Mouse (Mus musculus) intestine, embryonic 14.5 days (tissue): Measurements from ENCODE around the gene Gdpd1. TPM values are rescaled to one million over a fixed set of nuclear protein-coding genes. Genes with fewer than 3 reads are reported as not detected.
A peak's percentile ranks its signal among the peaks of the same experiment; 100 is the strongest.

Source experiments
- ATAC-seq: fragments of 200-750 bp; cut with Nextera tagmentation; replicated peaks from 2 replicates; pipeline ENCODE4 v1.8.0; 2017; ENCODE audit warnings: low read depth, moderate number of reproducible peaks, moderate TSS enrichment, moderate library complexity; ENCODE audit not compliant: low FRiP score, low TSS enrichment
- DNase-seq: peaks from one replicate; pipeline ENCODE4 v3.0.0-alpha.2; 2018; ENCODE audit warnings: low spot score
- H3K27ac ChIP-seq: fragments of 300-500 bp; sonication (generic); 2 replicates; pipeline ENCODE4 v1.5.1; 2014; ENCODE audit warnings: low read depth, mild to moderate bottlenecking, control low read depth
- H3K27me3 ChIP-seq: fragments of 300-500 bp; sonication (generic); replicated peaks from 2 replicates; pipeline ENCODE4 v1.6.1; 2014; ENCODE audit warnings: low read length, control low read depth; ENCODE audit not compliant: control insufficient read depth, insufficient read depth
- H3K36me3 ChIP-seq: fragments of 300-500 bp; sonication (generic); 2 replicates; pipeline ENCODE4 v1.6.1; 2014; ENCODE audit warnings: low read length, control low read depth; ENCODE audit not compliant: control insufficient read depth, insufficient read depth
- H3K4me1 ChIP-seq: fragments of 300-500 bp; sonication (generic); replicated peaks from 2 replicates; pipeline ENCODE4 v1.6.1; 2014; ENCODE audit warnings: low read length, control low read depth, mixed read lengths; ENCODE audit not compliant: control insufficient read depth, insufficient read depth
- H3K4me2 ChIP-seq: fragments of 300-500 bp; sonication (generic); 2 replicates; pipeline ENCODE4 v1.6.1; 2014; ENCODE audit warnings: low read length
- H3K4me3 ChIP-seq: fragments of 300-500 bp; sonication (generic); 2 replicates; pipeline ENCODE4 v1.5.1; 2014; ENCODE audit warnings: low read depth, low read length, control low read depth, mixed read lengths
- H3K9ac ChIP-seq: fragments of 300-500 bp; sonication (generic); 2 replicates; pipeline ENCODE4 v1.6.1; 2014; ENCODE audit warnings: mild to moderate bottlenecking, low read length
- H3K9me3 ChIP-seq: fragments of 300-500 bp; sonication (generic); 2 replicates; pipeline ENCODE4 v1.6.1; 2016; ENCODE audit warnings: low read length, control low read depth; ENCODE audit not compliant: control insufficient read depth
- whole genome bisulfite sequencing: fragments of 180-500 bp; shearing (Covaris S2); extraction: QIAGEN DNeasy Blood & Tissue Kit; methylation state at CpG from one replicate; pipeline ENCODE4 v1.1.7; 2014; 5-methylcytosine and 5-hydroxymethylcytosine counted together
- polyA plus RNA-seq: library from polyadenylated mRNA; unstranded; fragments of >200 nt; fragmentation: Nextera tagmentation; extraction: Ambion mirVana; gene quantifications from 2 replicates; pipeline ENCODE4 v1.2.1, GENCODE M21; 2014

Gene Gdpd1
- polyA plus RNA-seq, result 21.7 and 23.0 TPM in 2 replicates

DNA sequence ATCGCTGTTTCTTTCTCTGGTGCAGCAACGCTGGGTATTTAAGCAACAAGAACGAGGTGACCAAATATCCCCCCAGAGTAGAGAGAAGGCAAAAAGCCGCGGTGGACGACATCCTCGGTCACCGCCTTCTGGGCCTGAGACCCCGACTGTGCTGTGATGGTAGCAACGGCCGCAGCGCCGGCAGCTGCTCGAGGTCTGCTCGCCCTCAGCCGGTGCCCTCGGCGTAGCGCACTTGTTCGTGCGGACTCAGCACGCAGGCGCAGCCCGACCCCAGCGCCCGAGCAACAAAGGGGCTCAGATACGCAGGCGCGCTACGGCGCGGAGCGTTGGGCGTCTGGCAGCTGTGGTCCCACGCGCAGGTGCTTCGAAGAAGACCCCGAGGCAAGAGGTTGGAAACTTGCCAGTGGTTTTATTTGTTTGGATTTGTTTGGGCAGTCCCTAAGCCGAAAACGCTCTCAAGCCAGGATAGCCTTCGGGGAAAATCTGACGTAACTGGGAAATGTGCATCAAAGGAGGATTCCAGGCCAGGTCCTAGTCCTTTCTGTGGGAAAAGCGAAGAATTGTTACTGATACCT is at the start of gene Gdpd1:
TSS of gene Gdpd1 (minus strand) at position 197 of the 575 bp plus-strand sequence.
- peak within 1 kb of the TSS; percentile 53 for H3K9ac ChIP-seq
- no peaks in the 10 kb centered on the region for H3K9me3 ChIP-seq
- WGBS, result under 1% methylated on average over 43 of the region's 43 CpGs
- ATAC-seq (peak; percentile 91), DNase-seq (peak; percentile 86)
- H3K36me3 ChIP-seq, result peaks cover 21% of the 10 kb centered on the region
- H3K4me2 ChIP-seq, result peak within 1 kb of the TSS; percentile 98
- H3K27ac ChIP-seq, result peak within 1 kb of the TSS; percentile 78
- H3K4me3 ChIP-seq, result peak within 1 kb of the TSS; percentile 62
- peaks cover 3% of the 10 kb centered on the region; the same call in 1 of the 2 replicates for H3K4me1 ChIP-seq
- H3K27me3 ChIP-seq, result no peaks in the 10 kb centered on the region

DNA sequence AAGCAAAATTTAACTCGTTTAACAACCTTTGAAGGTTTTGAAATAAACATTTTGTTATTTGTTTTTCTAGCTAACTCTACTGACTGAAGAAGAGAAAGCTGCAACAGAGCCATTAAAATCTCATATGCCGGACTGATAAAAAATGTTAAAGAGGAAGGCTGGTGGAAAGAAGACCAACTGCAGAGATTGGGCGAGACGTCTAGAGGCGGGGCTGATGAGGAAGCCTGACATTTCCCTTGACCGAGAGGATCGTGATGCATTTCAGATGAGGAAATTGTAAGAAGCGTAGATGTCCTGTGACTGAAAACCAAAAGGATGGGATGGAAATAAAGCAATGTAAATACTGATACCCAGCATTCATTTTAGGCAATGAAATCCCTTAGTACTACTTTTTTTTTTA is 48.0 kb upstream of the Gdpd1 start:
- WGBS, result 84% methylated on average over 8 of the region's 8 CpGs
- Histone ChIP-seq H3K27me3 (no peaks in the 10 kb centered on the region), H3K9me3 (no peaks in the 10 kb centered on the region), H3K4me2 (no peak overlapping the region), H3K4me1 (0 out of 2 replicates have a peak, but pooled peaks cover 3% of the 10 kb centered on the region), H3K36me3 (peaks cover 72% of the 10 kb centered on the region), H3K27ac (no peak overlapping the region), H3K4me3 (no peak overlapping the region), H3K9ac (no peak overlapping the region)
- DNase-seq (no peak), ATAC-seq (no peak)

GRCm38 (mm10) chr11:87110172-87110909 is 36.5 kb upstream of the Gdpd1 start:
- no peak for DNase-seq
- ATAC-seq, result no peak
- Histone ChIP-seq H3K9me3 (no peaks in the 10 kb centered on the region), H3K36me3 (peaks cover 53% of the 10 kb centered on the region), H3K4me2 (peak overlapping the region; percentile 83), H3K9ac (peak overlapping the region; percentile 98), H3K4me3 (peak overlapping the region; percentile 99), H3K27me3 (no peaks in the 10 kb centered on the region), H3K4me1 (peaks cover 9% of the 10 kb centered on the region), H3K27ac (peak overlapping the region; percentile 97)
- WGBS, result 5% methylated on average over 9 of the region's 9 CpGs

GRCm38 (mm10) chr11:87109519-87110171 is 35.8 kb upstream of the Gdpd1 start:
- Histone ChIP-seq H3K9ac (peak overlapping the region; percentile 98), H3K9me3 (no peaks in the 10 kb centered on the region), H3K4me1 (peaks cover 9% of the 10 kb centered on the region), H3K27me3 (no peaks in the 10 kb centered on the region), H3K4me3 (peak overlapping the region; percentile 99), H3K27ac (peak overlapping the region; percentile 97), H3K4me2 (peak overlapping the region; percentile 83), H3K36me3 (peaks cover 53% of the 10 kb centered on the region)
- DNase-seq, result no peak
- under 1% methylated on average over 42 of the region's 42 CpGs for WGBS
- no peak for ATAC-seq

GRCm38 (mm10) chr11:87108755-87109518 is 35.1 kb upstream of the Gdpd1 start, which contains the start of gene Ska2:
Gene Ska2 (plus strand): TSS chr11:87109234.
- H3K27me3 ChIP-seq, result no peaks in the 10 kb centered on the region
- H3K4me3 ChIP-seq, result peak within 1 kb of the TSS; percentile 99
- peak within 1 kb of the TSS; percentile 83 for H3K4me2 ChIP-seq
- peak within 1 kb of the TSS; percentile 97 for H3K27ac ChIP-seq
- DNase-seq, result peak; percentile 98
- H3K4me1 ChIP-seq, result peaks cover 9% of the 10 kb centered on the region
- peaks cover 53% of the 10 kb centered on the region for H3K36me3 ChIP-seq
- H3K9me3 ChIP-seq, result no peaks in the 10 kb centered on the region
- peak within 1 kb of the TSS; percentile 98 for H3K9ac ChIP-seq
- under 1% methylated on average over 38 of the region's 40 CpGs for WGBS
- ATAC-seq, result peak; percentile 99

GRCm38 (mm10) chr11:87108409-87108754 is 34.5 kb upstream of the Gdpd1 start, which contains the start of gene Prr11:
Gene Prr11 (minus strand): TSS chr11:87108708.
- Histone ChIP-seq H3K4me3 (peak within 1 kb of the TSS; percentile 99), H3K9ac (peak within 1 kb of the TSS; percentile 98), H3K9me3 (no peaks in the 10 kb centered on the region), H3K4me1 (peaks cover 9% of the 10 kb centered on the region), H3K27me3 (no peaks in the 10 kb centered on the region), H3K36me3 (peaks cover 52% of the 10 kb centered on the region), H3K4me2 (peak within 1 kb of the TSS; percentile 83), H3K27ac (peak within 1 kb of the TSS; percentile 97)
- DNase-seq (no peak), ATAC-seq (no peak)
- WGBS, result under 1% methylated on average over 14 of the region's 14 CpGs

- peak overlapping the region; percentile 77 for H3K9ac ChIP-seq
- no peaks in the 10 kb centered on the region for H3K9me3 ChIP-seq
- peak overlapping the region; percentile 83 for H3K4me2 ChIP-seq
- no peaks in the 10 kb centered on the region for H3K27me3 ChIP-seq
- ATAC-seq (no peak), DNase-seq (no peak)
- peaks cover 22% of the 10 kb centered on the region for H3K4me1 ChIP-seq
- H3K4me3 ChIP-seq, result peak overlapping the region; percentile 89
- no peak overlapping the region for H3K27ac ChIP-seq
- peaks cover 59% of the 10 kb centered on the region for H3K36me3 ChIP-seq
- 56% methylated on average over 2 of the region's 2 CpGs for WGBS
Observed at GRCm38 (mm10) chr11:87087142-87087541, 13.3 kb upstream of the Gdpd1 start.
